ENCODE assay signal across 7 mouse cellular contexts in the genomic region with DNA sequence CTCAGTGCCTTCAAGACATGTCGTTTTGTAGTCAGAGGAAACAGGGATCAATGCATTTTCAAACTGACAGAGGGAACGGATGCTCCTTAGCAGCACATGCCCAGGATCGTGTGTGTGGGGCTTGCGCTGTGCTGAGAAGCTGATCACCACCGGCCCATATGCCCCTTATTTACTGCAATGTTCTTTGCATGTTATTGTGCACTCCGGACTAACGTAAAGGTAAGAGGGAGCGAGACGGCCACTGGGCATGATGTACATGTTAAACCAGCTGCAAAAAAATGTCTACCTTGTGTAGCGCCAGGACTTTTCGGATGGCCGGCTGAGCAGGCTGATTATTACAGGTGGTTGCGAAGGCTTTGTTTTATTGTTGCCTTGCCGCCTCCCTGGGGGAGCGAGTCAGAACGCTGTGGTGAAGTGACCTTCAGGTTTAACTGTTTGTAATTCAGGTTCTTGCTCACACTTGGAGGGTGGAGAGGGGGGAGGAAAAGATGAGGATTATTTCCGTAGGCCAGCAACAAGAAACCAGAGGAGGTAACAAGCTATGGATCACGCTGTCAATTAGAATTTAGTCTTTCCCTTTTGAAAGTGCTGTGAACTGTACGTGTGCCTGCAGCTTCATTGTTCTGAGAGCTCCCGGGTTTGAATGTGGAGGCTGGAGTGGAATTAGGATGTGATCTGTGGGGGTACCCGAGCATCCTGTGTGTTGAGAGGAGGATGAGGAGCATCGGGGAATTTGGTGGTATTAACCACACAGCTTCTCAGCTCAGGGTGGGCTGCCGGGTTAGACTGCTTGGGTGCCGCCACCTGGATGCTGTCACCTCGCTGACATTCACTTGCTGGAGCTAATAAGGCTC.
A peak's percentile ranks its signal among the peaks of the same experiment; 100 is the strongest.
DNase-seq lines count a peak whose midpoint lies in the region; ATAC-seq and TF ChIP-seq lines count a peak whose summit lies in the region.

No protein-coding gene starts in this region.

- H3K27me3 ChIP-seq in forebrain, embryonic 13.5 days, result no peaks in the 10 kb centered on the region
- peaks cover 7% of the 10 kb centered on the region for H3K27me3 ChIP-seq in neural tube, embryonic 12.5 days (replicated peaks)

- no peaks in the 10 kb centered on the region for H3K36me3 ChIP-seq in forebrain, embryonic 13.5 days (ENCODE audit: poor library complexity, severe bottlenecking)
- no peaks in the 10 kb centered on the region for H3K36me3 ChIP-seq in neural tube, embryonic 12.5 days

- peak overlapping the region; percentile 72 for H3K4me2 ChIP-seq in forebrain, embryonic 13.5 days
- H3K4me2 ChIP-seq in neural tube, embryonic 12.5 days (replicated peaks), result peak overlapping the region; percentile 64

- peak overlapping the region; percentile 43 for H3K4me3 ChIP-seq in forebrain, embryonic 13.5 days
- H3K4me3 ChIP-seq in neural tube, embryonic 12.5 days, result peak overlapping the region; percentile 25
- no peak overlapping the region for H3K4me3 ChIP-seq in lung, adult 2 months (replicated peaks; ENCODE audit: extremely low read depth, low read depth, low read length)

- 5% methylated on average over 25 of the region's 25 CpGs for WGBS in forebrain, embryonic 13.5 days
- 13% methylated on average over 25 of the region's 25 CpGs for WGBS in neural tube, embryonic 12.5 days
- 17% methylated on average over 25 of the region's 25 CpGs for WGBS in lung, adult 2 months

- H3K9ac ChIP-seq in forebrain, embryonic 13.5 days, result peak overlapping the region; percentile 59
- peak overlapping the region; percentile 9; the same call in 1 of the 2 replicates for H3K9ac ChIP-seq in neural tube, embryonic 12.5 days

- TF ChIP-seq CTCF in lung, adult 2 months (IDR thresholded peaks at IDR 0.05; ENCODE audit: insufficient read depth, low read length), result no peak

- ATAC-seq in forebrain, embryonic 13.5 days, result peak; percentile 77
- peak; percentile 53 for ATAC-seq in neural tube, embryonic 12.5 days (ENCODE audit: low FRiP score, low read depth)

- H3K4me1 ChIP-seq in forebrain, embryonic 13.5 days, result peaks cover 20% of the 10 kb centered on the region
- 0 out of 2 replicates have a peak, but pooled peaks cover 11% of the 10 kb centered on the region for H3K4me1 ChIP-seq in neural tube, embryonic 12.5 days
- no peaks in the 10 kb centered on the region for H3K4me1 ChIP-seq in lung, adult 2 months (ENCODE audit: control insufficient read depth, insufficient read depth, low read length)

- TF ChIP-seq POLR2A in lung, adult 2 months (IDR thresholded peaks at IDR 0.05; ENCODE audit: borderline replicate concordance, extremely low read depth, low read depth, low read length), result no peak

- H3K9me3 ChIP-seq in forebrain, embryonic 13.5 days (replicated peaks), result no peaks in the 10 kb centered on the region
- no peaks in the 10 kb centered on the region for H3K9me3 ChIP-seq in neural tube, embryonic 12.5 days

- H3K27ac ChIP-seq in forebrain, embryonic 13.5 days, result no peak overlapping the region
- no peak overlapping the region for H3K27ac ChIP-seq in neural tube, embryonic 12.5 days

- intact Hi-C loops in left cerebral cortex, postnatal 4 days (cut with DNase I), result loop anchor here (5.0 to 10.0 kb wide), 2 partner anchors 124 to 341 kb away; no protein-coding TSS in a partner anchor

- DNase-seq in left cerebral cortex, adult 18-20 months (ENCODE audit: low spot score in 2 of 2), result peak; percentile 27 to 45
- no peak for DNase-seq in left cerebral cortex, postnatal 4 days
- DNase-seq in layer of hippocampus, adult 9-11 months, result peak; percentile 29
- no peak for DNase-seq in ovary, postnatal 36 days (ENCODE audit: low spot score)
- DNase-seq in lung, adult 2 months, result no peak

Comparison
In these comparisons a context has a peak if more than half of its experiments do, and no peak if none do; other contexts are left out.
1. DNase-seq: peak in left cerebral cortex, adult 18-20 months (2 of 2) and layer of hippocampus, adult 9-11 months (single experiment); none in left cerebral cortex, postnatal 4 days (single experiment), ovary, postnatal 36 days (single experiment) and lung, adult 2 months (single experiment).